Mouse (Mus musculus) bone marrow macrophage, adult 2 months (primary cell): Measurements from ENCODE around the gene Sec14l5. TPM values are rescaled to one million over a fixed set of nuclear protein-coding genes. Genes with fewer than 3 reads are reported as not detected.

Experiments used
- H3K27ac ChIP-seq: 2 replicates; pipeline ENCODE4 v1.5.1; 2012; ENCODE audit warnings: low read depth, low read length; ENCODE audit not compliant: insufficient read depth
- H3K4me1 ChIP-seq: 2 replicates; pipeline ENCODE4 v1.6.1; 2012; ENCODE audit warnings: low read length; ENCODE audit not compliant: control insufficient read depth, insufficient read depth
- H3K4me3 ChIP-seq: 2 replicates; pipeline ENCODE4 v1.5.1; 2012; ENCODE audit warnings: mild to moderate bottlenecking, low read length, moderate library complexity; ENCODE audit not compliant: insufficient read depth
- CTCF ChIP-seq: IDR thresholded peaks from 2 replicates; pipeline ENCODE4 v1.5.1; 2012; ENCODE audit warnings: low read depth, mild to moderate bottlenecking, low read length, moderate library complexity
- POLR2A ChIP-seq: IDR thresholded peaks from 2 replicates; pipeline ENCODE4 v1.6.1; 2012; ENCODE audit warnings: mild to moderate bottlenecking, low read depth, low read length, borderline replicate concordance
- polyA plus RNA-seq: library from polyadenylated mRNA; stranded (reverse); fragments of >200 nt; gene quantifications from 2 replicates; pipeline ENCODE4 v1.2.4, GENCODE M21; 2012; ENCODE audit not compliant: missing spikeins, insufficient read depth, insufficient read length

Gene Sec14l5
- polyA plus RNA-seq, 1 experiment: not detected

- TF ChIP-seq POLR2A: no peak
- no peak for TF ChIP-seq CTCF
- Histone ChIP-seq H3K4me1 (peaks cover 16% of the 10 kb centered on the region), H3K4me3 (no peak overlapping the region), H3K27ac (no peak overlapping the region)
These were observed 36.5 kb downstream of the Sec14l5 start for GRCm38 (mm10) chr16:5183310-5183975.

DNA sequence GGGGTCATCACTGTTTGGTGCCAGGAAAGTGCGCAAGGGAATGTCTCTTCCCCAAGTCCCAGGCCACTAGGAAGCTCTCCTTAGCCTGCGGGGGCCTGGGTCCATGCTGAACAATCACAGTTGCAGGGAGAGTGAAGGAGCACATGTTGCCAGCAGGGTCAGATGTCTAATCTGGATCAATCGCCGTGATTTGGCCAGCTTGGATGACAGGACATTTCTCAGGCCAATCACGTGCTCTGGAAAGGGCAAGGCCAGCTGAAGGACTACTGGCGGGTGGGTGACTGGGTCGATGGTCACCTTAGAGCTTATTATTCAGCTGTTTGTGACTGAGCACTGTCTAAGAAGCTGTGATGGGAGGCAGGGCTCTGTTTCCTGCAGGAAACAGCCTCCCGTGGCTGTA lies 37.2 kb downstream of the Sec14l5 start:
- Histone ChIP-seq H3K4me3 (no peak overlapping the region), H3K27ac (no peak overlapping the region), H3K4me1 (peaks cover 16% of the 10 kb centered on the region)
- TF ChIP-seq POLR2A (no peak), CTCF (no peak)

DNA sequence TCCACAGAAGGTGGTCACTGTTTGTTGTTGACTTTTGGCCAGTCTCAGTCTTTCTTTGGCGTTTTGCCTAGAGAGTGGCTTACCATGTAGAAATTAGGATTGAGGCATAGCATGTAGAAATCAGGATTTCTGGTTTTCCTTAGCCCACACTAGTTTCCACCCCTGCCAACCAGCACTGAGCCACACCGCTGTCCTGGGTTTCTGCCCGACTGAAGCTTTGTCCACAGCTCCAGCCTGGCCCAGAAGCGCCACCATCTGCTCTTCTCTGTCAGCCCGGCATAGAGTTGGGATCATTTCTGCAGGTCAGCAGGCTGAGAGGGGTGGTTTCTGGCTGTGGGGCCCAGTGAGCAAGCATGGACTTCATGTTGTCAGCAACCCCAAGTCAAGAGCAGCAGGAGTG lies 38.0 kb downstream of the Sec14l5 start:
- H3K27ac ChIP-seq: no peak overlapping the region
- H3K4me3 ChIP-seq: no peak overlapping the region
- H3K4me1 ChIP-seq: peaks cover 16% of the 10 kb centered on the region
- TF ChIP-seq CTCF: no peak
- TF ChIP-seq POLR2A: no peak

GRCm38 (mm10) chr16:5185691-5186090 lies 38.8 kb downstream of the Sec14l5 start:
- Histone ChIP-seq H3K27ac (no peak overlapping the region), H3K4me1 (peaks cover 16% of the 10 kb centered on the region), H3K4me3 (no peak overlapping the region)
- no peak for TF ChIP-seq CTCF
- no peak for TF ChIP-seq POLR2A

GRCm38 (mm10) chr16:5186234-5186633 lies 39.3 kb downstream of the Sec14l5 start:
- TF ChIP-seq CTCF (no peak), POLR2A (no peak)
- H3K27ac ChIP-seq: no peak overlapping the region
- H3K4me3 ChIP-seq: no peak overlapping the region
- H3K4me1 ChIP-seq: peaks cover 16% of the 10 kb centered on the region

DNA sequence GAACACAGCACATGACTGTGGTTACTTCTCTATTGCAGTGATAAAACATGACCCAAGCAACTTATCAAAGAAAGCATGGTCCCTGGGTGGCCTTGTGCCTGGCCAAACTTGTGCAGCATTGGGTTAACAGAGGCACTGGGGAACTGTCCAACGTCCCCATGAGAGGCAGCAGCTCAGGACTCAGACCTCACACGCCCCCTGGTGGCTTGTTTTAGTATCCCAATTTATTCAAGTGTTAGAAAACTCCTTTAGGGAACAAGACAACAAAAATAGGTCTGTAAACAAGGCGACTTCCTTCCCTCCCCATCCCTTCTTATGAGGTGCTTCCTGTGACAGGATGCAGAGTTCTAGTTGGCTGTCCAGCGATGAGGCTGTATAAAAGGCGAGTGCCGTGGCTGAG lies 48.2 kb downstream of the Sec14l5 start:
- Histone ChIP-seq H3K4me3 (no peak overlapping the region), H3K27ac (no peak overlapping the region), H3K4me1 (no peaks in the 10 kb centered on the region)
- TF ChIP-seq CTCF: peak; percentile 80; the same call in 1 of the 2 replicates
- TF ChIP-seq POLR2A: no peak

DNA sequence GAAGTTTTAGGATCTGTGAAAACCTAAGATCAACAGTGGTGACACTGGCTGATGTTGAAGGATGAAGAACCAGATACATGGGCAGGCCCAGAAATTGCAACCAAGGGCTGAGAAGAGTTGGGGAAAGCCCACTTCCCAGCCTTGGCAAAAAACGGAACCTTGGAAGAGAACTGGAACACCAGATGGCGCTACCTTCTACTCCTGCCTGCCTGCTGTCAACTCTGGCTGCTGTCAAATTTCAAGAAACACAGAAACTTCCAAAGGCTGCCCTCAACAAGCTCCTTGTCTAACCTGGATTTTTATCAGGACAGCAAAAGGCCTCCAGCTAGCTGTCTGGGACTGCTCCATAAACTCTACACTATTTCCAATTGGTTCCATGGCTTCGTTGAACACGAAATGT lies 55.8 kb downstream of the Sec14l5 start:
- peak; percentile 69 for TF ChIP-seq CTCF
- TF ChIP-seq POLR2A: no peak

DNA sequence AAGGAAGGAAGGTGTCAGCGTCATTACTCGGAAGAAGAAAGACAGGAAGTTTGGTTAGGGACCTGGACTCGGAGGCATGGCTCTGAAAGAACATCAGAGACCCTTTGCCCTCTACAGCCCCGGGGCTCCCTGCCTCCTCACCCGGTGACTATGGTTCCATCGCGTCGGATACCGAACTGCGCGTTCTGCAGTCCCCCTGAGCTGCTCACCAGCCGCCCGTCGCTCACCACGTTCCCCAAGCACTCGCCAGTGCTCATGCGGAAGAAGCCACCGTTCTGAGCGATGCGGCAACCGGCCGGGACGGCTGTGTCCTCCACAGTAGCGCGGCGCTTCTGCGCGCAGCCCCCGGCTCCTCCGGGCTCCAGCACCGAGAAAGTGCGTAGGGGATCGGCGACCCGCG lies 56.3 kb downstream of the Sec14l5 start:
- H3K4me3 ChIP-seq: peak overlapping the region; percentile 96
- peak overlapping the region; percentile 89 for H3K27ac ChIP-seq

More for the DNA sequence above, 55.8 kb downstream of the Sec14l5 start:
- Histone ChIP-seq H3K4me1 (peaks cover 31% of the 10 kb centered on the region), H3K4me3 (peak overlapping the region; percentile 96), H3K27ac (peak overlapping the region; percentile 89)

GRCm38 (mm10) chr16:5203668-5204433 lies 56.9 kb downstream of the Sec14l5 start, which contains the start of gene Nagpa:
TSS of gene Nagpa (minus strand) at chr16:5204012.
- Histone ChIP-seq H3K27ac (peak within 1 kb of the TSS; percentile 89), H3K4me3 (peak within 1 kb of the TSS; percentile 96)
- TF ChIP-seq POLR2A (peak; percentile 87), CTCF (no peak)

More for the DNA sequence above, 56.3 kb downstream of the Sec14l5 start:
- TF ChIP-seq POLR2A: no peak; the same call in 1 of the 2 replicates
- no peak for TF ChIP-seq CTCF
- H3K4me1 ChIP-seq: peaks cover 31% of the 10 kb centered on the region

DNA sequence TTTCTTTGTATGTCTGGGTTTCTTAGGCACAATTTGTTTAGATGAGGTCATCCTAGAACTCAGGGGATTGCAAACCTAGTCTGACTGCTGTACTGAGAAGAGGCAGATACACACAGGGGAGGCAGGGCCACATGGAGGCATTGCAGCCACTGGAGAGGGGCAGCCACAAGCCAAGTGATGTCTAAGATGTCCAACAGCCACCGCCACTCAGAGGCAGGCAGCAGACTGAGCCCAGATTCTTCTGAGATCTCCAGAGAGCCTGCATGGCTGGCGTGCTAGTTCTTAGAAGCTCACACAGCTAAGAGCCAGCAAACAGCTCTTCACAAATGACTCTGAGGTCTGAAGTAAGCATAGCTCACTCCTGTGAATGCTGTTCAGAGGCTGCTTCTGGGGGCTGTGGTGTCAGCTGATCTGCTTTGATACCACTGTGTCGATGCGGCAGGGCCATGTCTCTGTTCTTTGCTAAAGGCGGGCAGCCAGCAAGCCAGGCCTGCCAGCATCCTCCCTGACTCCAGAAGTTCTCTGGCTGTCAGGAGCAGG lies 58.6 kb downstream of the Sec14l5 start:
- TF ChIP-seq POLR2A (no peak), CTCF (no peak)
- no peak overlapping the region for H3K27ac ChIP-seq

More at GRCm38 (mm10) chr16:5203668-5204433, 56.9 kb downstream of the Sec14l5 start, which contains the start of gene Nagpa:
- peaks cover 31% of the 10 kb centered on the region for H3K4me1 ChIP-seq

More for the DNA sequence above, 58.6 kb downstream of the Sec14l5 start:
- Histone ChIP-seq H3K4me3 (no peak overlapping the region), H3K4me1 (peaks cover 40% of the 10 kb centered on the region)
